Mouse (Mus musculus) urinary bladder, adult 2 months (tissue): ENCODE data around the gene Pithd1. TPM values are rescaled to one million over a fixed set of nuclear protein-coding genes. Genes with fewer than 3 reads are reported as not detected.
A peak's percentile ranks its signal among the peaks of the same experiment; 100 is the strongest.

Experiments
- DNase-seq: peaks from one replicate; pipeline ENCODE4 v3.0.0; 2022; ENCODE audit warnings: low spot score
- polyA plus RNA-seq: library from polyadenylated mRNA; depleted of rRNA; stranded (reverse); fragments of >200 nt; gene quantifications from 2 replicates; pipeline ENCODE4 v1.2.3, GENCODE M21; 2012; rRNA removed

Gene Pithd1
- polyA plus RNA-seq = 41.4 and 46.9 TPM in 2 replicates

DNA sequence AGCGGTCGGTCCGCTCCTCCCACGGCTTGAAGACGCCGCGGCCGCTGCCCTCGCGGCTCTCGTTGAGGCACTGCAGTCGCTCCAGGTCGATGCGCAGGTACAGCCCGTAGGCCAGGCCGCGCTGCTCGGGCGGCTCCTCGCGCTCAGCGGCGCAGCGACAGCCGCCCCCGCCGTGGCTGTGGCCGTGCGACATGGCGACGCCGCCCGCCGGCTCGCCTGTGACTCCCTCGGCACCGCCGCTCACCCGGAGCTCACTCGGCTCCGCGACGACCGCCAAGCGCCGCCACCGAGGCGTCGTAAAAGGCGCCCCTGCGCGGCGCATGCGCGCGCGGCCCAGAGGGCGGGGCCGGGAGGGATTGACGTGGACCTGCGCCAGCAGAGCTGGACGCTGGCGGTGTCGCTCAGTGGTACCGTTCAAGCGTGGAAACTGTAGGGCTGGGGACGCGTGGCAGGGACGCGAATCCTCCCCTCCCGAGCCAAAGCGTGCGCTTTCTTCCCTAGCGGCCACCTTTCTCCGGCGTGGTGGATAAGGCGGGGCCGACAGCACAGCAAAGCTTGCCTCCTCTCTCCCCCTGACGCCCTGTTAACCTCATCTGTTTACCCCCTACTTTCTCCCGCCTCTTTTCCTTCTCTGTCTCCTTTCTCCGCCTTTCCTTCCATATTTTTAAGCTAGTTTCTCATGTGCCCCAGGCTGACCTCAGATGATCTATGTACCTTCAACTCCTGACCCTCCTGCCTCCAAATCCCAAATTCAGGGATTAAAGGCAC lies at the start of gene Pithd1:
Pithd1 (minus strand) TSS at position 322 of the 768 bp plus-strand sequence.
- DNase-seq = peak; percentile 91

- DNase-seq = no peak
Observed at GRCm38 (mm10) chr4:136035078-136035477, 48.0 kb upstream of the Pithd1 start.

GRCm38 (mm10) chr4:136033231-136033630 lies 46.2 kb upstream of the Pithd1 start:
- no peak for DNase-seq

GRCm38 (mm10) chr4:136030968-136031909 lies 44.2 kb upstream of the Pithd1 start:
- no peak for DNase-seq

DNA sequence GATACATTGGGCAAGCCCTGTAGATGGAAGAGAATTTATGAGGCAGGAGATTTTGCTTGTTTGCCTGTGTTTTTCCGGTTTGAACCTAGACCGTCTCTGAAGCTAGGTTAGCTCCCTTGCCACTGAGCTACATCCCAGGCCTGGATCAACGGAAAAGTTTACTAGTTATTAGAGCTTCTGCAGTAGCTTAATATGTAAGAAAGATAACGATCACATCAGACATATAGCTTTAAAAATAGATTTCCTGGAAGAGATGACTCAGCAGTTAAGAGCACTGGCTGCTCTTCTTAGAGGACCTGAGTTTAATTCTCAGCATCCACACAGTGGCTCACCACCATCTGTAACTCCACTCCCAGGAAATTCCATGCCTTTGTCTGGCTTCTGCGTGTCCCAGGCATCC lies 41.6 kb upstream of the Pithd1 start:
- no peak for DNase-seq

- DNase-seq = no peak
Observed at GRCm38 (mm10) chr4:136028132-136028564, 41.1 kb upstream of the Pithd1 start.

GRCm38 (mm10) chr4:136027416-136028131 lies 40.5 kb upstream of the Pithd1 start:
- DNase-seq = no peak

GRCm38 (mm10) chr4:136025350-136025749 lies 38.3 kb upstream of the Pithd1 start:
- DNase-seq = no peak

- no peak for DNase-seq
Observed at GRCm38 (mm10) chr4:136022924-136023323, 35.9 kb upstream of the Pithd1 start.

GRCm38 (mm10) chr4:136021549-136022047 lies 34.5 kb upstream of the Pithd1 start, which contains the start of gene Eloa:
Gene Eloa (minus strand): TSS chr4:136021763.
- DNase-seq = peak; percentile 95

DNA sequence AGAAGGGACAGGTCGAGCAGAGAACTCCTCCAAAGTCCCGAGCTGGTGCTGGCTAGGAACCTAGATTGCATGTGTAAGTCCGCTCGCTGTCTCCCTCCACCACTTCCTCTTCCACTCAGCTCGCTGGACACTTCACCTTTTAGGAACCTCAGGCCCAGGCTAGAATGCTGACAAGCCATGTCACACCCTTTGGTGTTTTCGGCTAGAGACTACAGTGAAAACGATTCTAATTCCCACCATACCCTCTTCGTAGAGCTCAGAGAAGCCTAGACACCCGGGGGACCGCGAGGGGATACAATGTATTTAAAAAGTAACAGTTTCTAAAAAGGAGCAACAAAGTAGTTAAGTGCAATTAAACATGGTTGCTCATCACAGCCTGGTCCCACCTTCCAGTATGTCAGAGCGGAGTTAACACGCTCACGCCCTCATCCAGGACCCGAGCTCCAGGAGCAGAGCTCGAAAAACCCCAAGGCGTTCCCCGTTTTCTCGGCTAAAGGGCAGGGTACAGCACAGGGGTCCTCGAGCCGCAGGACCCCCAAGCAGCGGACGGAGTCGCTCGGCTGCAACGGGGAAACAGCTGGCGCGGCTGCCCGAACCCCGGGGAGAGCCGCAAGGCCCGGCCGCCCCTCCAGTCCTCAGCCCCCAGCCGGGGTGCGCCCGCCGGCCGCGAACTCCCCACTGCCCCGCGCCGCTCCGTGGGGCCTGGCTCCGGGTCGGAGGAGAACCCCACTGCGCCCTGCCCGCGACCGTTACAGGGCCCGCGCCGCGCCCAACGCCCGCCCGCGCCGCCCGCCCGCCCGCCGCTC lies 33.9 kb upstream of the Pithd1 start:
- DNase-seq = no peak

GRCm38 (mm10) chr4:136016059-136016602 lies 29.1 kb upstream of the Pithd1 start:
- no peak for DNase-seq

GRCm38 (mm10) chr4:136010586-136010985 lies 23.5 kb upstream of the Pithd1 start:
- DNase-seq = no peak

DNA sequence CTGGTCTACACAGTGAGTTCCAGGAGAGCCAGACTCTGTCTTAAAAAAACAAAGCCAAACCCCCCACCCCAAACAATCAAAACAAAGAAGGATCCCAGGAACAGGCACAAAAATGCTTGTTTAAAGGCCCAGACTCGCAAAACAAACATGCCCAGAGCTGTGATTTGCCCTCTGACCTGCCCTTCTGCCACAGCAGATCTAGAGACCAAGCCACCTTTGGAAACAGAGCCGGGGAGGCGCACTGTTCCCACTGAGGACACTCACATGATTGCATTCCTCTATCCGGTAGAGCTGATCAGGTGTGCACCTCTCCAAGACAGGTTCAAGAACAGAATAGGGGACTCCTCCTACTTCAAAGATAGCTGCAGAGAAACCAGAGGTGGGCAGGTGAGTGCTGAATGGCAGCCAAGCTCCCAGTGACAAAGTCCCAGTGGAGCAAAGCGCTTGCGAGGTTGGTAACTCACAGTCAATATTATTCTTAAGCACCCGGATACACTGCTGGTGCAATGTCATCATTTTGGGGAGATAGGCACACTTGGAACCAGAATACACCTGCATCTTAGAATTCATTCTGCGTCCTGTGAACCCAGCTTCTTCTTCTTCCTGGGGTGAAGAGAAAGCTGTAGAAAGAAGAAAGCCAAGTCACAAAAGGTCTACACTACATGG lies 21.9 kb upstream of the Pithd1 start:
- DNase-seq = no peak

GRCm38 (mm10) chr4:136006821-136007220 lies 19.8 kb upstream of the Pithd1 start:
- DNase-seq = no peak

DNA sequence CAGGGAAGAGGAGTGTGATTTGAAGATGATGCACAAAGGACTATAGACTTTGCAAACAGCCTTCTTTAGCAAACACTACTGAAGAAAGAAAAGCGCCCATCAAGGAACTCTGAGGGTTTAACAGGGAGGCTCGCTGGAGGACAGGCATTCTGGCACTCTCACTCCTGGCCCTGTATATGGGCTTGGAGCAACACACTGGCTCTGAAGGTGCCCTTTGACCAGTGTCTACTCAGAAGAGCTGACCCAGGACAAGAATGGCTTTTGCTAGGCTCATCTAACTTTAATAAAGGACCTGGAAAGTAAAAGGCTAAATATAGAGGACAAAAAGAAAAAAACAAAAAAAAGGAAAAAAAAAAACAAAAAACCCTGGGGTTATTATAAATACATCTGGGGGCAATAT lies 17.9 kb upstream of the Pithd1 start:
- DNase-seq = no peak

GRCm38 (mm10) chr4:136004107-136004675 lies 17.1 kb upstream of the Pithd1 start:
- no peak for DNase-seq

DNA sequence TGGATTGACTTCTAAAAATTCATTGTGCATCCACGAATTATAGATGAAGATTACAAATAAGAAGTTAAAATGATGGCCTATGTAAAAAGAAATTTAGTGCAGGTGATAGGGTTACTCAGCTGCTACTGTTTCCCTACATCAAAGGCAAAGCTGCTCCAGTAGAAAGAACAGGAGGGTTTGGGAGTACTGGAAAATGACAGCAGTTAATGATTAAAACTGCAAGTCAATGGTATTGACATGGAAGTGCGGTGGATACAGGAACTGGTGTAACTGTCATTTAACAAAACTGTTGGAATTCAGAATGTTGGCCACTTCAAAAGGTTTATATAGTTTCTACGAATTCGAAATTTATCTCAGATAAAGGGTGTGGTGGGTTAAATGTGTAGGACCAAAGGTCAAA lies 8.1 kb upstream of the Pithd1 start:
- DNase-seq = no peak

GRCm38 (mm10) chr4:135993941-135994340 lies 6.9 kb upstream of the Pithd1 start:
- no peak for DNase-seq

- DNase-seq = no peak
Observed at GRCm38 (mm10) chr4:135987714-135988113, 650 bp upstream of the Pithd1 start.
